Mouse (Mus musculus) forebrain, postnatal 0 days (tissue): Measurements from ENCODE around the gene Btbd2. TPM values are rescaled to one million over a fixed set of nuclear protein-coding genes. Genes with fewer than 3 reads are reported as not detected.

Experiments used
- ATAC-seq: fragments of 200-750 bp; cut with Nextera tagmentation; 2 replicates; pipeline ENCODE4 v1.8.0; 2017; ENCODE audit warnings: mild to moderate bottlenecking, moderate library complexity
- DNase-seq: peaks from one replicate; pipeline ENCODE4 v3.0.0-alpha.2; 2015
- H3K27ac ChIP-seq: fragments of 300-500 bp; sonication (generic); 2 replicates; pipeline ENCODE4 v1.5.1; 2014; ENCODE audit warnings: low read depth, mild to moderate bottlenecking, antibody characterized with exemption, low read length, moderate library complexity, mixed read lengths
- H3K27me3 ChIP-seq: fragments of 300-500 bp; sonication (generic); 2 replicates; pipeline ENCODE4 v1.6.1; 2014; ENCODE audit warnings: mild to moderate bottlenecking, low read length, mixed read lengths; ENCODE audit not compliant: insufficient read depth
- H3K36me3 ChIP-seq: fragments of 300-500 bp; sonication (generic); 2 replicates; pipeline ENCODE4 v1.6.1; 2014; ENCODE audit warnings: mild to moderate bottlenecking, moderate library complexity; ENCODE audit not compliant: insufficient read depth
- H3K4me1 ChIP-seq: fragments of 300-500 bp; sonication (generic); 2 replicates; pipeline ENCODE4 v1.6.1; 2014; ENCODE audit warnings: antibody characterized with exemption; ENCODE audit not compliant: insufficient read depth
- H3K4me2 ChIP-seq: fragments of 300-500 bp; sonication (generic); 2 replicates; pipeline ENCODE4 v1.6.1; 2014; ENCODE audit warnings: low read depth, mild to moderate bottlenecking, moderate library complexity
- H3K4me3 ChIP-seq: fragments of 300-500 bp; sonication (generic); 2 replicates; pipeline ENCODE4 v1.5.1; 2014; ENCODE audit warnings: low read depth, low read length, mixed read lengths
- H3K9ac ChIP-seq: fragments of 300-500 bp; sonication (generic); 2 replicates; pipeline ENCODE4 v1.6.1; 2014; ENCODE audit warnings: mild to moderate bottlenecking
- H3K9me3 ChIP-seq: fragments of 300-500 bp; sonication (generic); 2 replicates; pipeline ENCODE4 v1.6.1; 2016; ENCODE audit warnings: low read length
- CTCF ChIP-seq: sonication (generic); IDR thresholded peaks from 2 replicates; pipeline ENCODE4 v1.5.1; 2016; ENCODE audit warnings: antibody characterized with exemption, control low read depth, low read depth
- WGBS: fragments of 180-500 bp; shearing (Covaris S2); extraction: QIAGEN DNeasy Blood & Tissue Kit; methylation state at CpG from one replicate; pipeline ENCODE4 v1.1.7; 2014; 5-methylcytosine and 5-hydroxymethylcytosine counted together
- polyA plus RNA-seq: library from polyadenylated mRNA; unstranded; fragments of >200 nt; fragmentation: Nextera tagmentation; extraction: Ambion mirVana; gene quantifications from 2 replicates; pipeline ENCODE4 v1.2.1, GENCODE M21; 2015
- total RNA-seq: library from RNA; depleted of rRNA; stranded (reverse); fragments of >200 nt; gene quantifications from 2 replicates; pipeline ENCODE4 v1.2.3, GENCODE M21; 2014

Gene Btbd2
- total and polyA plus RNA-seq, 2 experiments from 2014 or later, result 77.6 to 131 TPM

- H3K36me3 ChIP-seq, result peaks cover 61% of the 10 kb centered on the region
- DNase-seq, result no peak
- no peaks in the 10 kb centered on the region for H3K9me3 ChIP-seq
- no peak overlapping the region for H3K4me3 ChIP-seq
- no peak overlapping the region for H3K9ac ChIP-seq
- peaks cover 15% of the 10 kb centered on the region for H3K4me1 ChIP-seq
- no peak overlapping the region for H3K27ac ChIP-seq
- H3K4me2 ChIP-seq, result no peak overlapping the region
- no peaks in the 10 kb centered on the region for H3K27me3 ChIP-seq
- no peak for ATAC-seq
- TF ChIP-seq CTCF, result no peak
- 86% methylated on average over 2 of the region's 2 CpGs for WGBS
Measured at GRCm38 (mm10) chr10:80670531-80670930, 13.7 kb upstream of the Btbd2 start.

- H3K9me3 ChIP-seq, result no peaks in the 10 kb centered on the region
- H3K36me3 ChIP-seq, result peaks cover 65% of the 10 kb centered on the region
- no peak for TF ChIP-seq CTCF
- DNase-seq, result no peak
- no peak overlapping the region for H3K9ac ChIP-seq
- WGBS, result 91% methylated on average over 7 of the region's 7 CpGs
- no peaks in the 10 kb centered on the region for H3K27me3 ChIP-seq
- H3K4me3 ChIP-seq, result no peak overlapping the region
- no peak overlapping the region for H3K27ac ChIP-seq
- H3K4me1 ChIP-seq, result peaks cover 14% of the 10 kb centered on the region
- no peak for ATAC-seq
- H3K4me2 ChIP-seq, result no peak overlapping the region
Measured at GRCm38 (mm10) chr10:80669737-80670485, 13.0 kb upstream of the Btbd2 start.

GRCm38 (mm10) chr10:80669018-80669417 lies 12.1 kb upstream of the Btbd2 start:
- Histone ChIP-seq H3K9me3 (no peaks in the 10 kb centered on the region), H3K4me3 (no peak overlapping the region), H3K27ac (no peak overlapping the region), H3K27me3 (no peaks in the 10 kb centered on the region), H3K36me3 (peaks cover 65% of the 10 kb centered on the region), H3K9ac (no peak overlapping the region), H3K4me1 (peaks cover 5% of the 10 kb centered on the region), H3K4me2 (no peak overlapping the region)
- DNase-seq, result no peak
- no peak for ATAC-seq
- TF ChIP-seq CTCF, result no peak
- WGBS, result 89% methylated on average over 12 of the region's 12 CpGs

- Histone ChIP-seq H3K36me3 (peaks cover 65% of the 10 kb centered on the region), H3K4me3 (no peak overlapping the region), H3K27me3 (no peaks in the 10 kb centered on the region), H3K27ac (no peak overlapping the region), H3K4me1 (peaks cover under 1% of the 10 kb centered on the region; the same call in 1 of the 2 replicates), H3K9ac (no peak overlapping the region), H3K9me3 (no peaks in the 10 kb centered on the region), H3K4me2 (no peak overlapping the region)
- 82% methylated on average over 11 of the region's 11 CpGs for WGBS
- ATAC-seq (no peak), DNase-seq (no peak)
- no peak for TF ChIP-seq CTCF
Measured at GRCm38 (mm10) chr10:80668614-80669013, 11.7 kb upstream of the Btbd2 start.

- Histone ChIP-seq H3K4me3 (no peak overlapping the region), H3K36me3 (peaks cover 65% of the 10 kb centered on the region), H3K4me1 (no peaks in the 10 kb centered on the region), H3K27me3 (no peaks in the 10 kb centered on the region), H3K9ac (no peak overlapping the region), H3K4me2 (no peak overlapping the region), H3K9me3 (no peaks in the 10 kb centered on the region), H3K27ac (no peak overlapping the region)
- no peak for ATAC-seq
- DNase-seq, result no peak
- WGBS, result 82% methylated on average over 19 of the region's 19 CpGs
- no peak for TF ChIP-seq CTCF
Measured at GRCm38 (mm10) chr10:80666837-80667412, 10.1 kb upstream of the Btbd2 start.

- H3K9ac ChIP-seq, result no peak overlapping the region
- peaks cover 59% of the 10 kb centered on the region for H3K36me3 ChIP-seq
- DNase-seq, result no peak
- TF ChIP-seq CTCF, result 0 out of 2 replicates have a peak, but pooled peaks have one; percentile 9
- H3K4me2 ChIP-seq, result no peak overlapping the region
- WGBS, result 80% methylated on average over 10 of the region's 10 CpGs
- no peaks in the 10 kb centered on the region for H3K27me3 ChIP-seq
- H3K4me1 ChIP-seq, result no peaks in the 10 kb centered on the region
- ATAC-seq, result no peak
- no peaks in the 10 kb centered on the region for H3K9me3 ChIP-seq
- no peak overlapping the region for H3K4me3 ChIP-seq
- H3K27ac ChIP-seq, result no peak overlapping the region
Measured at GRCm38 (mm10) chr10:80665981-80666733, 9.3 kb upstream of the Btbd2 start.

- no peak overlapping the region for H3K27ac ChIP-seq
Measured at GRCm38 (mm10) chr10:80665459-80665858, 8.6 kb upstream of the Btbd2 start.

More at GRCm38 (mm10) chr10:80665459-80665858, 8.6 kb upstream of the Btbd2 start:
- H3K27me3 ChIP-seq, result no peaks in the 10 kb centered on the region
- H3K9me3 ChIP-seq, result no peaks in the 10 kb centered on the region
- H3K4me2 ChIP-seq, result no peak overlapping the region
- no peaks in the 10 kb centered on the region for H3K4me1 ChIP-seq
- WGBS, result 68% methylated on average over 4 of the region's 4 CpGs
- no peak for ATAC-seq
- TF ChIP-seq CTCF, result no peak
- no peak for DNase-seq
- H3K4me3 ChIP-seq, result no peak overlapping the region
- no peak overlapping the region for H3K9ac ChIP-seq
- peaks cover 53% of the 10 kb centered on the region for H3K36me3 ChIP-seq
